Mouse (Mus musculus): ENCODE data around the gene Aunip.

GRCm38 (mm10) chr4:134496595-134497210 is 14.1 kb upstream of the Aunip start, which contains the start of gene Paqr7:
- TF ChIP-seq CTCF (IDR thresholded peaks at IDR 0.05; ENCODE audit: low read depth), result 0 out of 2 replicates have a peak, but pooled peaks have one; percentile 19
- 0 out of 2 replicates have a peak, but pooled peaks have one; percentile 28 for TF ChIP-seq EP300 (IDR thresholded peaks at IDR 0.05; ENCODE audit: low read depth)
